Mouse (Mus musculus) large intestine, adult 2 months (tissue): ENCODE measurements at regions not wholly inside any gene's neighbourhood (a gene's known extent, or its start where the extent isn't known, plus 50 kb on each side); places are given as distances from the start of the nearest gene placed in this dataset.

Experiments used
- DNase-seq: peaks from one replicate; pipeline ENCODE4 v3.0.0-alpha.2; 2012; ENCODE audit warnings: low read depth, low spot score
- WGBS: fragments of 180-500 bp; shearing (Covaris S2); methylation state at CpG from one replicate; pipeline ENCODE4 v1.1.7; 2018; 5-methylcytosine and 5-hydroxymethylcytosine counted together

GRCm38 (mm10) chrX:23556271-23556670 lies 136.6 kb upstream of the Wdr44 start:
- DNase-seq, result no peak
- 38% methylated on average over 1 of the region's 1 CpGs for WGBS

- 26% methylated on average over 3 of the region's 3 CpGs for WGBS
- DNase-seq, result peak; percentile 8
Observed at GRCm38 (mm10) chrX:23565581-23565980, 127.3 kb upstream of the Wdr44 start.
